Mouse (Mus musculus): ENCODE results near the gene Cracr2a. TPM values are rescaled to one million over a fixed set of nuclear protein-coding genes. Genes with fewer than 3 reads are reported as not detected.

Cracr2a gene
- polyA plus RNA-seq, 1 experiment from 2014 or later, result 5.0 TPM

GRCm38 (mm10) chr6:127605067-127606025 is 44.2 kb downstream of the Cracr2a start:
- ATAC-seq (ENCODE audit: borderline replicate concordance, extremely low read depth, low FRiP score, low TSS enrichment), result peak; percentile 81

GRCm38 (mm10) chr6:127609673-127610072 is 48.5 kb downstream of the Cracr2a start:
- Histone ChIP-seq H3K4me2 (no peak overlapping the region), H3K9me3 (no peaks in the 10 kb centered on the region), H3K9ac (no peak overlapping the region), H3K4me1 (peaks cover 33% of the 10 kb centered on the region), H3K27ac (no peak overlapping the region), H3K36me3 (no peaks in the 10 kb centered on the region), H3K27me3 (no peaks in the 10 kb centered on the region), H3K4me3 (no peak overlapping the region)
- ATAC-seq (ENCODE audit: borderline replicate concordance, extremely low read depth, low FRiP score, low TSS enrichment), result no peak

More at GRCm38 (mm10) chr6:127605067-127606025, 44.2 kb downstream of the Cracr2a start:
- 51% methylated on average over 15 of the region's 15 CpGs for WGBS
- Histone ChIP-seq H3K27ac (peak overlapping the region; percentile 66), H3K4me1 (0 out of 2 replicates have a peak, but pooled peaks cover 8% of the 10 kb centered on the region), H3K4me3 (no peak overlapping the region), H3K36me3 (no peaks in the 10 kb centered on the region), H3K4me2 (no peak overlapping the region), H3K27me3 (no peaks in the 10 kb centered on the region), H3K9ac (no peak overlapping the region), H3K9me3 (no peaks in the 10 kb centered on the region)

DNA sequence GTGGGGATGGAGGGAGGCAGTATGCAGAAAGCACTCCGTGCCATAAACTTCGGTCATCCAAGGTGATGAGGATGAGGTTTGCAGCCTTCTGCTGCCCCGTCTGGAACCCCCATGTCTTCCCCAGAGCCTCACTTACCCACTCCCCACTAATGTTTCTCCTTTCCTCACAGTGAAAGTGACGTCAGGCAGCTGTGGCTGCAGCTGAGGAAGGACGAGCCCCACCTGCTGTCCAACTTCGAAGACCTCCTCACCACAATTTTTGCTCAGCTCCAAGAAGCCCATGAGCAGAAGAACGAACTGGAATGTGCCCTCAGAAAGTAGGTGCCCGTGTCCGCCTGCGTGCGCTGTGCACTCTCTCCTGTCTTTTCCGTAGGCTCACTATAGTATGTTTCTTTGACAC is 50.1 kb downstream of the Cracr2a start:
- H3K4me3 ChIP-seq, result no peak overlapping the region
- no peaks in the 10 kb centered on the region for H3K27me3 ChIP-seq
- no peaks in the 10 kb centered on the region for H3K36me3 ChIP-seq
- H3K4me1 ChIP-seq, result peaks cover 29% of the 10 kb centered on the region
- WGBS, result 56% methylated on average over 12 of the region's 12 CpGs
- no peaks in the 10 kb centered on the region for H3K9me3 ChIP-seq
- no peak for ATAC-seq (ENCODE audit: borderline replicate concordance, extremely low read depth, low FRiP score, low TSS enrichment)
- H3K9ac ChIP-seq, result no peak overlapping the region
- H3K27ac ChIP-seq, result no peak overlapping the region
- H3K4me2 ChIP-seq, result no peak overlapping the region

GRCm38 (mm10) chr6:127614083-127614984 is 53.2 kb downstream of the Cracr2a start:
- WGBS, result 32% methylated on average over 13 of the region's 13 CpGs
- no peaks in the 10 kb centered on the region for H3K27me3 ChIP-seq
- H3K4me1 ChIP-seq, result peaks cover 38% of the 10 kb centered on the region
- ATAC-seq (ENCODE audit: borderline replicate concordance, extremely low read depth, low FRiP score, low TSS enrichment), result peak; percentile 86
- peak overlapping the region; percentile 29; the same call in 1 of the 2 replicates for H3K4me2 ChIP-seq
- H3K9ac ChIP-seq, result no peak overlapping the region
- no peaks in the 10 kb centered on the region for H3K36me3 ChIP-seq
- H3K27ac ChIP-seq, result peak overlapping the region; percentile 94
- H3K4me3 ChIP-seq, result no peak overlapping the region
- H3K9me3 ChIP-seq, result no peaks in the 10 kb centered on the region

DNA sequence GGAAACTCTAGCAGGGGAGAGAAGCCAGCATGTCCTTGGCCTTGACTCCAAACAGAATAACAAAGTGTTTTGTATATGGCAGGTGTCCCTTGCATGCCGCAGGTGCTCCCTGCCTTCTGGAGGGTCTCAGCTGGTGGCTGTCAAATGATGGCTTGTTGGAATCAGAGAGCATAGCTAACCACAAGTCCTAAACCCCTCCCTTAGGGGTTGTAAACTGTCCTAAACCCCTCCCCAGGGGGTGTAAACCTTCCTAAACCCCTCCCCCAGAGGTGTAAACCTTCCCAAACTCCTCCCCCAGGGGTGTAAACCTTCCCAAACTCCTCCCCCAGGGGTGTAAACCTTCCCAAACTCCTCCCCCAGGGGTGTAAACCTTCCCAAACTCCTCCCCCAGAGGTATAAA is 55.5 kb downstream of the Cracr2a start:
- Histone ChIP-seq H3K4me3 (no peak overlapping the region), H3K36me3 (no peaks in the 10 kb centered on the region), H3K4me2 (no peak overlapping the region), H3K27ac (no peak overlapping the region), H3K9ac (no peak overlapping the region), H3K4me1 (peaks cover 36% of the 10 kb centered on the region), H3K9me3 (no peaks in the 10 kb centered on the region), H3K27me3 (no peaks in the 10 kb centered on the region)
- no peak for ATAC-seq (ENCODE audit: borderline replicate concordance, extremely low read depth, low FRiP score, low TSS enrichment)
- 92% methylated on average over 1 of the region's 1 CpGs for WGBS

DNA sequence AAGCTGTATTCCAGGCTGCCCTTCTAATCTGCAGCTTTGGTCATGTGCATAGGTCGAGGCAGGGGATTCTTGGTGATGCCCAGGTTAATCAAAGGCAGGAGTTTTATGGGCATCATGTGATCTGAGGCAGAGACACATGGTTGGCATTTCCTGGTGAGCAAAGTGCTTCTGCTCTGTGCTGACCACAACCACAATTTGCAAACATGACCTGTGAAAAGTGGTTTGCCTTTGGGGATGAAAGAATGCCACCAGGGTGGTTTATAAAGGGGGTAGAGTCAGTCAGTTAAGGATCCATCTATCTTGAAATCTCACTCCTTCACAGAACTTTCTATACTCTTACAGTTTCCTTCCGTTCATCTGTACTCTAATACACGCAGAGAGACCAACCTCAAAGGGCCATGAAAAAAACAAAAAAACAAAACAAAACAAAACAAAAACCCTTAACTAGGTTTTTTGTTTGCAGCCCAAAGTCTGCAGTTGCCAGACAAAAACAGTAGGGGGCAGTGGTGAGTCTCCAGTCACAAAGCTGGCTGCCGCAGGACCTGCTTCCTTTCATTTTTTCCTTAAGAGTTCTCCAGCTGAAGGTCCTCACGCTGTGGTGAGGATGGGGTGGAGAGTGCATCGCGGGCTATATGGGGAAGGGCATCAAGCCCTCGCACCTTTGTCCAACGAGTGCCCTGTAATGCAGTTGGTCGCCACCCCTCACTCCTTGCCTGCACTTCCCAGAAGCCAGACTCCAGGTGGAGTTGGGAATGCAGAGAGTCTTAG is 56.3 kb downstream of the Cracr2a start:
- Histone ChIP-seq H3K27me3 (no peaks in the 10 kb centered on the region), H3K27ac (peak overlapping the region; percentile 54; the same call in 1 of the 2 replicates), H3K4me2 (peak overlapping the region; percentile 37), H3K9me3 (no peaks in the 10 kb centered on the region), H3K4me3 (no peak overlapping the region), H3K4me1 (peaks cover 32% of the 10 kb centered on the region), H3K36me3 (no peaks in the 10 kb centered on the region), H3K9ac (no peak overlapping the region)
- 30% methylated on average over 10 of the region's 10 CpGs for WGBS
- no peak for ATAC-seq (ENCODE audit: borderline replicate concordance, extremely low read depth, low FRiP score, low TSS enrichment)

DNA sequence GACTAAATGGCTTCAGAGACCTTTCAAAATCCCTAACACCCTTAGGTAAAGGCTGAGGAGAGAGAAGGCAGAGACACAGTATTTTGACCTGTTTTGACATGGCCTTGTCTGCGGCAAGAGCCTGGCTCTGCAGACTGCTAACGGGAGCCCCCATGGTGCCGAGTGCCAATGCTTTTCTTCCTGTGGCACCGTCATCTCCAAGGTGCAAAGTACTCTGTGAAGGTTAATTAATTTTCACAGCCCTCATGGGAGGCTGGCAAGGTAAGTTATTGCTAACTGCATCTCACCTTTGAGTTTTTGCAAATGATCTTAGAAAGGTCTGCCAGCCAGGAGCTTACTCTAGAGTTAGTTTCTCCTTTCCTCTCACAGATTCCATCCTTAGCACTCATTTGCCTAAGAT is 57.5 kb downstream of the Cracr2a start:
- Histone ChIP-seq H3K9me3 (no peaks in the 10 kb centered on the region), H3K4me1 (peaks cover 22% of the 10 kb centered on the region), H3K4me3 (no peak overlapping the region), H3K27ac (no peak overlapping the region), H3K9ac (no peak overlapping the region), H3K4me2 (no peak overlapping the region), H3K27me3 (no peaks in the 10 kb centered on the region), H3K36me3 (no peaks in the 10 kb centered on the region)
- ATAC-seq (ENCODE audit: borderline replicate concordance, extremely low read depth, low FRiP score, low TSS enrichment), result no peak
- WGBS, result 81% methylated on average over 4 of the region's 4 CpGs

GRCm38 (mm10) chr6:127625135-127625534 is 64.0 kb downstream of the Cracr2a start:
- H3K4me3 ChIP-seq, result no peak overlapping the region
- H3K9ac ChIP-seq, result no peak overlapping the region
- H3K36me3 ChIP-seq, result no peaks in the 10 kb centered on the region
- peaks cover 21% of the 10 kb centered on the region for H3K4me1 ChIP-seq
- 47% methylated on average over 5 of the region's 5 CpGs for WGBS
- H3K9me3 ChIP-seq, result no peaks in the 10 kb centered on the region
- no peak overlapping the region for H3K27ac ChIP-seq
- no peak overlapping the region for H3K4me2 ChIP-seq
- ATAC-seq (ENCODE audit: borderline replicate concordance, extremely low read depth, low FRiP score, low TSS enrichment), result no peak; the same call in 1 of the 2 replicates
- H3K27me3 ChIP-seq, result no peaks in the 10 kb centered on the region

- WGBS, result 52% methylated on average over 9 of the region's 9 CpGs
- ATAC-seq (ENCODE audit: borderline replicate concordance, extremely low read depth, low FRiP score, low TSS enrichment), result peak; percentile 46; the same call in 1 of the 2 replicates
- H3K36me3 ChIP-seq, result peaks cover 4% of the 10 kb centered on the region; the same call in 1 of the 2 replicates
Observed at GRCm38 (mm10) chr6:127627453-127627852, 66.3 kb downstream of the Cracr2a start.

DNA sequence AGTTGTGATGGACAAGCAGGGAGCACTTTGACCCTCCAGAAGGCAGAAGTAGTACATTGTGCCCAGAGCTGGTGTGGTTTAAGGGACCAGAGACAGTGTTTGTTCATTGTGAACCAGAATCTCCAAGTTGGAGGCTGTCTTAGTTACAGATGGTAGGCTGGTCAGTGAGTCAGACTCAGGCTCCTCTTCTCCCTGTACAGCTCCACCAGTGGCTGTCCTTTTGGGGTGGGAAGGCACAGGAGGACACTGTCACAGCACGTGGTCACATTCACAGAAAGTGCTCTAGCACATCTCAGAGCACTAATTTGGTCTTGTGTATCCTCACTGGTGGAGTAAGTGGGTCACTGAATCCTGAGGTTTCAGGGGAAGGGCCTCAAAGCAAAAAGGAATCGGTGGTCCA is 68.1 kb downstream of the Cracr2a start:
- H3K27ac ChIP-seq, result no peak overlapping the region
- no peak overlapping the region for H3K9ac ChIP-seq
- no peaks in the 10 kb centered on the region for H3K27me3 ChIP-seq
- H3K9me3 ChIP-seq, result no peaks in the 10 kb centered on the region
- no peak overlapping the region for H3K4me3 ChIP-seq
- H3K4me2 ChIP-seq, result no peak overlapping the region
- WGBS, result 83% methylated on average over 2 of the region's 2 CpGs
- H3K4me1 ChIP-seq, result peaks cover 15% of the 10 kb centered on the region
- no peak for ATAC-seq (ENCODE audit: borderline replicate concordance, extremely low read depth, low FRiP score, low TSS enrichment)
- H3K36me3 ChIP-seq, result peaks cover 7% of the 10 kb centered on the region; the same call in 1 of the 2 replicates

More at GRCm38 (mm10) chr6:127627453-127627852, 66.3 kb downstream of the Cracr2a start:
- Histone ChIP-seq H3K4me1 (peaks cover 19% of the 10 kb centered on the region), H3K9me3 (no peaks in the 10 kb centered on the region), H3K9ac (no peak overlapping the region), H3K27me3 (no peaks in the 10 kb centered on the region), H3K27ac (no peak overlapping the region), H3K4me2 (no peak overlapping the region), H3K4me3 (no peak overlapping the region)

- H3K4me2 ChIP-seq, result no peak overlapping the region
- no peak overlapping the region for H3K27ac ChIP-seq
- ATAC-seq (ENCODE audit: borderline replicate concordance, extremely low read depth, low FRiP score, low TSS enrichment), result no peak
- 65% methylated on average over 2 of the region's 2 CpGs for WGBS
- no peaks in the 10 kb centered on the region for H3K4me1 ChIP-seq
- H3K9ac ChIP-seq, result no peak overlapping the region
- H3K9me3 ChIP-seq, result no peaks in the 10 kb centered on the region
- peaks cover 7% of the 10 kb centered on the region; the same call in 1 of the 2 replicates for H3K36me3 ChIP-seq
- H3K27me3 ChIP-seq, result no peaks in the 10 kb centered on the region
- no peak overlapping the region for H3K4me3 ChIP-seq
Observed at GRCm38 (mm10) chr6:127634858-127635257, 73.7 kb downstream of the Cracr2a start.

Measured in lung, embryonic 15.5 days (tissue).